Comparison of ENCODE assay signal across 19 mouse cellular contexts in genomic region chr10:40432375-40432774, GRCm38 (mm10).
"Had no signal": no experiment of that assay in that cellular context is flagged by ENCODE, and none has a peak within 500 bp of the region (broad histone marks: within the 10 kb centered on the region; RNA-seq: fewer than 3 reads in every experiment).

No protein-coding gene starts in this region.

- DNase-seq: liver, postnatal 0 days; lung, adult 2 months; lung, postnatal 4 days; midbrain, embryonic 14.5 days; retina, postnatal 1 day; right cerebral cortex, adult 18-20 months; right cerebral cortex, postnatal 25 days; right cerebral cortex, postnatal 4 days; spleen, adult 18-20 months; thymus, adult 2 months; thymus, postnatal 25 days; thymus, postnatal 4 days had no signal

- ATAC-seq: liver, postnatal 0 days; lung, postnatal 0 days; midbrain, embryonic 16.5 days had no signal

- H3K27ac ChIP-seq: lung, embryonic 15.5 days; midbrain, embryonic 10.5 days; neural tube, embryonic 13.5 days; neural tube, embryonic 15.5 days had no signal

- H3K27me3 ChIP-seq: lung, embryonic 15.5 days; neural tube, embryonic 13.5 days; neural tube, embryonic 15.5 days had no signal

- H3K4me3 ChIP-seq: lung, embryonic 15.5 days; midbrain, embryonic 10.5 days; myocyte; neural tube, embryonic 13.5 days; neural tube, embryonic 15.5 days had no signal

- H3K4me1 ChIP-seq: midbrain, embryonic 10.5 days; neural tube, embryonic 13.5 days; neural tube, embryonic 15.5 days had no signal
